Mouse (Mus musculus): ENCODE results near the gene Cdkn2aipnl.

Gene Cdkn2aipnl

GRCm38 (mm10) chr11:51946144-51946543, 21.3 kb upstream of the Cdkn2aipnl start:
- DNase-seq (ENCODE audit: low read depth, low spot score): peak; percentile 76

DNA sequence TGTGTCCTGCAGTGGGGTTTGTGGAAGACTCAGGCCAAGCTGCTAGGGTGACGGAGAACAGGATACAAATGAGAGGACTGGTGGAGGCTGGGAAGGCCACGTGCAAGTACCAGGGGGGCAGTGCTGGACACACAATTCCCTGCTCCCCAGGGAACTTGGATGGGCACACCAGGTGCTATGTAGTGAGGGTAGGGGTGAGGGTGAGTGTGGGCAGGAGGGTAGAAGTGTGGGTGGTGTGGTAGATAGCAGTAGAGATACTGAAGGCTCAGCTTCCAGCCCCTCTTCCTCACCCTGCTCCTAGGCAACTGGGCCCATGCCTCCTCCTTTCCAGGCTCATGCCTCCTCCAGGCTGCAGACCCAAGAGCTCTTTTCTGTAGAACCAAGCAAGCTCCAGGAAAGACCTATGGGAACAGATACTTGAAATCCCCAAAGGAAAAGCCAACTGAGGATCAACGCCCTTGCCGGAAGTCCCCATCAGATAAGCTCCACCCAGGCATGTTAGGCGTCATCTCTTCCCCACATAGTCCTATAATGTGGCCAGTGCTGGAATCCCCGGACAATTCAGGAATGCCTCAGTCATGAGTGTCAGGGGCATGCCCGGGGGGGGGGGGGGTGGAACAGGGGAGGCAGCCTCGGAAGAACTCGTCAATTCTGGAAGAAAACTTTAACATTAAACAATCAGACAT, 18.2 kb upstream of the Cdkn2aipnl start:
- DNase-seq (ENCODE audit: low read depth, low spot score): no peak

GRCm38 (mm10) chr11:51949919-51950318, 17.5 kb upstream of the Cdkn2aipnl start:
- no peak for DNase-seq (ENCODE audit: low read depth, low spot score)

DNA sequence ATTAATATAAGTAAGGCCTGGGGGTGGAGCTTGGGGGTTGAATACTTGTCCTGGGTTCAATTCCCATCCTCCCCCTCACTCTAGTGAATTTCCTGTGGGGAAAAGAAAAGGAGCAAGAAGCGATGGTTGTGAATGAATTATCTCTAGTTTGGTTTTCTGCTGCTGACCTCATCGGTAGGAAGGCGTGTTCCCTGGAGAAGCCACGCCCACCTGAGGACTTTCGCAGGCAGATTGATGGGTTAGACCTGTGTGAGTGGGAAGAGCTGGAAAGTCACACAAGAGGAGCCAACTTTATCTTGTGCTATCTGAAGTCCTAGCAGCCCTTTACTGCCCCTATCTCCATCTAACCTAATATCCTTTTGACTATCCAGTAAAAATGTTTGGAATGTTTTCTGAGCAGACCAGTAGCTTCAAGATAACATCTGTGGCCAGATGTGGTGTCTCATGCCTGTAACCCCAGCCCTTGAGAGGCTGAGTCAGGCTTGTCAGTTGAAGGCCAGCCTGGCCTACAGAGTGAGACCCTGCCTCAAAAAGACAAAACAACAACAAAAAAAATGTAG, 15.5 kb upstream of the Cdkn2aipnl start:
- DNase-seq (ENCODE audit: low read depth, low spot score): no peak

DNA sequence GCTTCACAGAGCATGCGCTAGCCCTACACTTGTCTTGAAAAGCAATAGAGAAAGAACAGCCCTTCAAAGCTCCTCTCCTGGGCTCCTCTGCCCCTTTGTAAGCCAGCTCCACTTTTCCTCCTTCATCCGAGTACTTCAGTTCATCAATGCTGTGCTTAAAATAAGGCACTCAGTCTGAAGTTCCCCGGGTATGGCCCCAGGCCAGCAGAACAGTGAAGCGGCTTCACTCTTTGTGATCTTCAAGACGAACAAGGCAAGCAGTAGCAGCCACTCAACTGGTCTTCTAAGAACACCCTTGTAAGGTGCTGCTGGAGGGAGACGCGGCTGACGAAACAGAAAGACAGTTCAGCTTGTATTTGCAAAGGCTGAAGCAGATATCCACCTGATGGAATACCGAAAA, 11.3 kb upstream of the Cdkn2aipnl start:
- DNase-seq (ENCODE audit: low read depth, low spot score): no peak

DNA sequence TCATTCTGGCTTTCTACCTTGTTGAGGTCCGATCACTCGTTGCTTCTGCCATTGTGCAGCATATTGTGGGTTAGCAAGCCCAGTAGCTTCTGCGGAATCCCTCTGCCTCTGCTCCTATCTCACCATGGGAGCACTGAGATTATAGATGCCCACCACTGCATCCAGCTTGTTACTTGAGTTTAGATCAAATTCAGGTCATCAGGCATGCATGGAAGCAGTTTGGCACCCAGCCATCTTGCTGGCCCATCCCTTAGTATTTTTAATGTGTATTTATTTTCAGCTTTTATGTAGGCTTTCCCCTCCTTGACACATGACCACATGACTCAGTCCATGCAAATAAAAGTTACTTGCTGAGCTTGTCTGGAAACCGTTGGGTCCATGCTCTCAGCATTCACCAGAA, 9.7 kb upstream of the Cdkn2aipnl start:
- DNase-seq (ENCODE audit: low read depth, low spot score): no peak

DNA sequence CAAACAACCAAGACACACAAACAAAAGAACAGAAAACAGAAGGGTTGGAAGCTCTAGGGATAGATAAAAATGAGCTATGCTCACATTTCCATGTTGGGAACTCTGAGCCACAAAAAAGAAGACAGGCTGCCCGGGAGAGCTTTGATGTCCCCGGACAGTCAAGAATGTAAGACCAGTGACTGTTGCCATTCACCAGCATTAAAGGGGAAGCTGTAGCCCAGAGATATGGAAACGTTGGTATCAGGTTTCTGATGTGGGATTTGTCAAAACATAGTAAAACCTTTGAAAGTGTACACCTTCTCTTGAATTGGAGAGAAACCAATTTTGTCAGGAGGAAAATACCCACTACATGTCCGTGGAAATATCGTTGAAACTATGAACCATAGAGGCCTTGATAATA, 8.0 kb upstream of the Cdkn2aipnl start:
- DNase-seq (ENCODE audit: low read depth, low spot score): no peak

DNA sequence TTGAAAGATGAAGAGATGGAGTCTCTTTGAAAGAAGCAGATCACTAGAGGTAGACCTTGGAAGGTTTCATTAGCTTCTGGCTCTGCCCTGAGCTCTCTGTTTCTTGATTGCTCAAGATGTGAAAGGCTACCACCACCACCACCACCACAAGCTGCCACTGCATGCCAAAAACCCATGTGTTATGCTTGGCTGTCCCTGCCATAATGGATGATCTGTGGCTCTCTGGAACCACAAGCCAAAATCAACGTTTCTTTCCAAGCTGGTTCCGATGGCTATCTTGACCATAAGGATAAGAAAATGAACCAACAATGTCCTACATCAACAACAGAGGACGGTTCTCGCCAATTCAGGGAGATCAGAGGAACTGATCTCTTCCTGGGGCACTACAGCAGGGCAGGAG, 7.4 kb upstream of the Cdkn2aipnl start:
- DNase-seq (ENCODE audit: low read depth, low spot score): no peak

DNA sequence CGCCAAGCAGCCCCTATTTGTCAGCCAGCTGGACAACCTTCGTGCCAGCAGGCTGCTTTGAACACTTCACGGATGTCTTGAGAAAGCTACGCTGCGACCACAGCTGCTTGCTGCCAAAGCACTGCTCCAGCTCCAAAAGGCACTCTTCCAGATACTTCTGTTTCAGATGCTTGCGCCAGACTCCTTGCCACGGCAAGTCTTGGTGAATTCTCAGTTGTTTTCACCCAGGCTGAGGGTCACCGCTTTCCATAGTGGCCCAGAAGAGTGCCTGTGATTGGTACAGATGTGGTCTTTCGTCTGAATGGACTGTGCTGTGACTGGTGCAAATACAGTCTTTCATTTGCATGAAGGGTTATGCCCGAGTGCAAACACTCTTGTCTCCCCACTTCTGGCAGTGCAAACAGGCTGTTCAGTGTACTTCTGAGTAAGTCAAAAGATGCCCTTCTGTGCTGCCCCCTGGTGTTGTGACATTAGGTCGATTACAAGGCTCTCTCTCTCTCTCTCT, 6.4 kb upstream of the Cdkn2aipnl start:
- DNase-seq (ENCODE audit: low read depth, low spot score): peak; percentile 71

- no peak for DNase-seq (ENCODE audit: low read depth, low spot score)
Observed at GRCm38 (mm10) chr11:51961761-51962160, 5.7 kb upstream of the Cdkn2aipnl start.

DNA sequence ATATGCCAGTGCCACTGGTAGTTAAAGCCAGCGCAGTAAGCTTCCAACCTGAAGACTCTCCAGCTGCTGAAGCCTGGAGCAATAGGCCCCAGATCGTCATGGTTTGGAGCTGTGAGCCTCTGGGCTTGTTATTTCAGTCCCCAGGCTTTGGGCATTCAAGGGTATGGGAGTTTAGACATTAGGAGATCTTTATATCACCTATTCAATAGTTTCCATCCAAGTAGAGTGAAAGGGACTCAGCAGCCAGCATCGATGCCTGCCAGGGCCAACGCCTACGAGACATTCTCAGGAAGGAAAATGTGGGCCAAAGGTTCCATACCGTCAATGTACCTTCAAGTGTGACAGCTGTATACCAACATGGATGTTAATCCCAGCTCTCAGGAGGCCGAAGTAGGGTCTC, 5.2 kb upstream of the Cdkn2aipnl start:
- no peak for DNase-seq (ENCODE audit: low read depth, low spot score)

DNA sequence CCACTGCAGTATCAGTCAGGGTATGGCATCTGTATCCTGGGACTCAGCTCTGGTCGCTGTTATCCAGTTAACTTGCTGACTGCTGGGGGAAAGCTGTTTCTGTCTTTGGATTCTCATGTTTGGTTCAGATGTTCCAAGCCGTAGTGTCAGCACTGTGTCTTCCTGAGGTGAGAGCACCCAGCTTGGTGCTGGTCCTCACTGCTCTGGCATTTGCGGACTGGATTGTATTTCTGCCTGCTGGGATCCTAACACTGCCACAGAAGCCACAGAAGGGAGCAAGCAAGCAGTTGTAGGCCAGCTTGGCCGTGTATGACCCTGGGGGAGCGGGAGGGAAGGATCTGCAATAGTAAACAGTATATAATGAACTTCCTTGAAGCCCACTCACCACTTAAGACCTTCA, 810 bp upstream of the Cdkn2aipnl start:
- no peak for DNase-seq (ENCODE audit: low read depth, low spot score)

DNA sequence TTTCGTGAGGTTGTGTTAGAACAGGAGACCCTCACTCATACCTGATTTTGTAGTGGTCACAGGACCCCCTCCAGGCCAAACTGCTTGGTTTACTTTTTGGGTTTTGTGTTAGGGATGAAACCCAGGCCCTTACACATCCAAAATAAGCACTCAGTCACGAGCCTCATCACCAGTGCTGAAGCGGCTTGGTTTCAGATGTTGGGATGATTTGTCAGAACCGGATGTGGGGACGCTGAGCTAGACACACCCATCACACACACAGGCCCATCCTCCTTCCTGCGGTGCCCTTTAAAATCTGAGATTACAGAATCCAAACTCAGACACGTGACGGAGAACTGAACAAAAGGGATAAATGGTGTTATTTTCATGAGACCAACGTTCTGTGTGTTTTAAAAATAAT, 1.4 kb downstream of the Cdkn2aipnl start:
- DNase-seq (ENCODE audit: low read depth, low spot score): no peak

DNA sequence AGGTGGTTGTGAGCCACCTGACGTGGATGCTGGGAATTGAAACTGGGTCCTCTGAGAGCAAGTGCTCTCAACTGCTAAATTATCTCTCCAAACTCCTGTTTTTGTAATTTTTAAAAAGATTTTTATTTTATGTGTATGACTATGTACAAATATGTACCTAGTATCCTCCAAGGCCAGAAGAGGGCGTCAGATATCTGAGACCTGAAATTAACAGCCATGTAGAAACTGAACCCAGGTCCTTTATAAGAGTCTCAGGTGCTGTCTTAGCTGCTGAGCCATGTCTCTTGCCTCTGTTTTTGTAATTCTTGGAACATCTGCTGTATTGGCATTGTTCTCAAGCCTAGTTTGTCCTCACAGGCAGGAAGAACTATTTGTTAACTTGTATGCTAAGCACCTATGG, 2.0 kb downstream of the Cdkn2aipnl start:
- DNase-seq (ENCODE audit: low read depth, low spot score): no peak

GRCm38 (mm10) chr11:51971644-51972043, 4.2 kb downstream of the Cdkn2aipnl start:
- no peak for DNase-seq (ENCODE audit: low read depth, low spot score)

DNA sequence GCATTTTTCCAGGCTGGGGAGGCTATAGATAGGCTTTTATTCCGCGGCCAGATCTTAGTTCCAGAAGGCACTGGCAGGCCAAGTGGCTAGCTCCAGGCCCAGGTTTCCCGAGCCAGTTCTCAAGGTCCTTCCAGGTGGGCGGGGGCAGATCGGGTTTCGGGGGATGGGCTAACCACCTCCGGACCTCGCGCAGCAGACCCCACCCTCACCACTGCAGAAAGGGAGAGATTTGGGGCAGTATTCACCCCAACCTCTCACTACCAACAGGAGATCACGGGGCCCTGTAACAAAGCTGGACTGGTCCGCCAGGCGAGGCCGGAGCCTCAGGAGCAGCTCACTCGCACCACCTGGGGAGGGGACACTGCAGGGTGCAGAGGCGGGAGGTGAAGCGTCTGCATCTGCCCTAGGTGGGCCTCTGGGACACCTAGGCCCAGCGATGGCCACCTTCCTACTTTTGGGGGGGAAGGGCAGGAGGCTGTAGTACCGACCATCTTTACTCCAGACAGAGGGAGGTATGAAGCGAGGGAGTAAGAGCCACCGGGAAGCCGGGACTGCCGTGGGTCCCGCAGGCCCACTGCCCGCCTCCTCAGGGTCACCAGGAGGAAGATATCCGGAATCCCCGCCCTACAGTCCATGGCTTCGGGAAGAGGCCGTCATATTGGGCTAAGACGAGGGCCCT, 32.3 kb downstream of the Cdkn2aipnl start:
- peak; percentile 56 for DNase-seq (ENCODE audit: low read depth, low spot score)

- peak; percentile 100 for DNase-seq (ENCODE audit: low read depth, low spot score)
Observed at GRCm38 (mm10) chr11:52000290-52000962, 33.0 kb downstream of the Cdkn2aipnl start, which contains the start of gene Ube2b. Gene Ube2b (minus strand): TSS chr11:52000762.

GRCm38 (mm10) chr11:52001341-52001740, 33.9 kb downstream of the Cdkn2aipnl start:
- DNase-seq (ENCODE audit: low read depth, low spot score): peak; percentile 18

DNA sequence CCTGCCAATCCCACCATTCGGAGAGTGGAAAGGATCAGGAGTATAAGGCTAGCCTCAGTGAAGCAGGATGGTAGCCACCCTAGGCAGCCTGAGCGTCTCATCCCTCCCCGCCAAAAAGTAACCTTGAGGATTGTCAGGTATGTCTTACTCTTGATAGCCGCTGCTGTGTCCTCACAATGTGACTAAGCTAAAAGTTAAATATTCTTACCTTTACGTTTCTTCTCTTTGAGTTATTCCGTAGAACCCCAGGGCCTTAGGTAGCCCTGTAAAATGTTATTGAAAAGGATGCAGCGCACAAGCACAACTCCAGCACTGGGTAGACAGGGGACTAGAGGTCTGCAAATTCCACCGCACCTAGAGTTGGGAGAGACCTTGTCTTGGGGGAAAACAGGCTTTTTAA, 34.4 kb downstream of the Cdkn2aipnl start:
- no peak for DNase-seq (ENCODE audit: low read depth, low spot score)

DNA sequence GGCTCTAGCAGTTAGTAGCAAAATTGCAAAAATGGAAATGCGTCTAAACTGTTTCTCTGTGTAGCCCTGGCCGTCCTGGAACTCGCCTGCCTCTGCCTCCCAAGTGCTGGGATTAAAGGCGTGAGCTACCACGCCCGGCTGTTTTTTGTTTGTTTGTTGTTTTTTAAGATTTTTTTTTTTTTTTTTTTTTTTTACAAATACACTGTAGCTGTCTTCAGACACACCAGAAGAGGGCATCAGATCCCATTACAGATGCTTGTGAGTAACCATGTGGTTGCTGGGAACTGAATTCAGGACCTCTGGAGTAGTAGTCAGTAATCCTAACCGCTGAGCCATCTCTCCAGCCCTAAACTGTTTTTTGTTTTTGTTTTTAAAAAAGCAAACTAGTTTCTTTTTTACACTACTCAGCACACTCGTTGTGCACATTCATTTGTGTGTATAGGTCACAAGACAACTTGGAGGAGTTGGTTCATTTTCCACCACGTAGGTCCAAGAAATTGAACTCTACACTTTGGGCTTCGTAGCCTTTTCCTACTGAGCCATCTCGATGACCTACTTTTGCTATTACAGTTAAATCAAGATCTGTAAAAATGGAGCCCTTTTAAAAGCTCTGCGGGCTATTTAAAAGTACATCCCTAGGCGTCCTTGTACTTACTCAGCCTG, 35.5 kb downstream of the Cdkn2aipnl start:
- DNase-seq (ENCODE audit: low read depth, low spot score): no peak

DNA sequence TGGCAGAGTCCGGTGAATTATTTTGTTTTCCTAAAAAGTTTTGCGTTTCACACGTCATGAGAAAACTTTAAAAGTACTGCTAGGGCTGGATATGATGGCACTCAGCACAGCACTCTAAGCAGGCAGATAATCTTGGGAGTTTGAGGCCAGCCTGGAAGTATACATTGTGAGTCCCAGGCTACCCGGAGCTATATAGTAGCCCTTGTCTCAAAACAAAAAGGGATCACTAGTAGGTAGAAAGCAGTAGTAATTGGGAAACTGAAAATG, 36.0 kb downstream of the Cdkn2aipnl start:
- no peak for DNase-seq (ENCODE audit: low read depth, low spot score)

All from brain, adult 2 months (tissue).